Mouse (Mus musculus) midbrain, embryonic 12.5 days (tissue): ENCODE results near the gene Mtx1. TPM values are rescaled to one million over a fixed set of nuclear protein-coding genes. Genes with fewer than 3 reads are reported as not detected.
A peak's percentile ranks its signal among the peaks of the same experiment; 100 is the strongest.

Experiments
- ATAC-seq: fragments of 200-750 bp; cut with Nextera tagmentation; 2 replicates; pipeline ENCODE4 v1.8.0; 2017; ENCODE audit warnings: low read depth, moderate TSS enrichment, moderate library complexity; ENCODE audit not compliant: low FRiP score
- H3K27ac ChIP-seq: fragments of 300-500 bp; sonication (generic); replicated peaks from 2 replicates; pipeline ENCODE4 v1.5.1; 2016; ENCODE audit warnings: mild to moderate bottlenecking
- H3K27me3 ChIP-seq: fragments of 300-500 bp; sonication (generic); 2 replicates; pipeline ENCODE4 v1.6.1; 2016; ENCODE audit warnings: mild to moderate bottlenecking
- H3K36me3 ChIP-seq: fragments of 300-500 bp; sonication (generic); 2 replicates; pipeline ENCODE4 v1.6.1; 2016
- H3K4me1 ChIP-seq: fragments of 300-500 bp; sonication (generic); 2 replicates; pipeline ENCODE4 v1.6.1; 2016
- H3K4me2 ChIP-seq: fragments of 300-500 bp; sonication (generic); replicated peaks from 2 replicates; pipeline ENCODE4 v1.6.1; 2016; ENCODE audit warnings: mild to moderate bottlenecking, moderate library complexity
- H3K4me3 ChIP-seq: fragments of 300-500 bp; sonication (generic); 2 replicates; pipeline ENCODE4 v1.5.1; 2016; ENCODE audit warnings: mild to moderate bottlenecking
- H3K9ac ChIP-seq: fragments of 300-500 bp; sonication (generic); replicated peaks from 2 replicates; pipeline ENCODE4 v1.6.1; 2016; ENCODE audit warnings: mild to moderate bottlenecking, moderate library complexity
- H3K9me3 ChIP-seq: fragments of 300-500 bp; sonication (generic); 2 replicates; pipeline ENCODE4 v1.6.1; 2016; ENCODE audit warnings: mild to moderate bottlenecking
- WGBS: fragments of 180-500 bp; shearing (Covaris S2); methylation state at CpG from one replicate; pipeline ENCODE4 v1.1.7; 2016; 5-methylcytosine and 5-hydroxymethylcytosine counted together
- microRNA counts: library from miRNA; unstranded; fragments of <30 nt; microRNA quantifications from one replicate; lab custom pipeline; 2017
- microRNA-seq: library from miRNA; unstranded; fragments of <30 nt; microRNA quantifications from one replicate; pipeline ENCODE4, GENCODE M21; 2017
- polyA plus RNA-seq: library from polyadenylated mRNA; unstranded; fragments of >200 nt; fragmentation: Nextera tagmentation; extraction: Ambion mirVana; gene quantifications from 2 replicates; pipeline ENCODE4 v1.2.1, GENCODE M21; 2016

Gene Mtx1
- polyA plus RNA-seq, 1 experiment from 2014 or later, result 185 TPM

DNA sequence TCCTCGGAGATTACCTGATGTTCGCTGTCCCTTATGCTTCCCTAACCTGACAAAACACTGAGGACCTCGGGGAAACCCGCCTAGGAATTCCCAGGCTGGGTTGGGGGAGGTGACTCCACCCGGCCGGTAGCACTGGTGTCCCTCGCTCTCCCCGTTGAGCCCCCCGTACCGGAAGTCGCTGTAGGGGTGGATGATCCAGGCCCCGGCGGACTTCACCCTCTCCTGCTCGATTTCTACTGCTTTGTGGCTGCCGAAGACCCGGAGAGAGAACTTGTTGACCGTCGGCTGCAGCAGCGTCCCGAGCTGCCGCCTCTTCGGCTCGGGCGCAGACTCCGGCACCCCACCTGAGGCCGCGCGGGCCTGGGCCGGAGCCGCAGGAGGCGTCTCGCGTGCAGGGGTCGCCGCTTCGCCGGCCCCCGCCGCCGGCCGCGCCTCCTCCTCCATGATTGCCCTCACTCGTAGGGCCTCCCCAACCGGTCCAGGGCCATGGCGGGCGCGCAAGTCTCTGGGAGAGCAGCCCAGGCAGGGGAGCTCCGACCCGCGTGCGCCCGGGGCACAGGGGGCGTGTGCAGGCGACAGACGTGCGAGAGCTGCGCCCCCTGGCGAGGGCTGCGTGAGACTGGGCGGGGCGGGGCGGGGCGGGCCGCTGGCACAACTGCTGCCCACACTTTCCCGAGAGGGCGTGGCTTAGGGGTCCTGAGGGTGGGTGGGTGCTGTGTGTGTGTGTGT is 67.1 kb downstream of the Mtx1 start, which contains the start of gene Hcn3:
Hcn3 (minus strand) TSS at position 581 of the 729 bp plus-strand sequence.
- Histone ChIP-seq H3K9ac (peak within 1 kb of the TSS; percentile 71), H3K9me3 (no peaks in the 10 kb centered on the region), H3K4me1 (peaks cover 35% of the 10 kb centered on the region), H3K27ac (peak within 1 kb of the TSS; percentile 49), H3K27me3 (peaks cover 8% of the 10 kb centered on the region), H3K36me3 (no peaks in the 10 kb centered on the region), H3K4me2 (peak within 1 kb of the TSS; percentile 97), H3K4me3 (peak within 1 kb of the TSS; percentile 79)
- WGBS, result under 1% methylated on average over 65 of the region's 66 CpGs
- ATAC-seq, result peak; percentile 76

DNA sequence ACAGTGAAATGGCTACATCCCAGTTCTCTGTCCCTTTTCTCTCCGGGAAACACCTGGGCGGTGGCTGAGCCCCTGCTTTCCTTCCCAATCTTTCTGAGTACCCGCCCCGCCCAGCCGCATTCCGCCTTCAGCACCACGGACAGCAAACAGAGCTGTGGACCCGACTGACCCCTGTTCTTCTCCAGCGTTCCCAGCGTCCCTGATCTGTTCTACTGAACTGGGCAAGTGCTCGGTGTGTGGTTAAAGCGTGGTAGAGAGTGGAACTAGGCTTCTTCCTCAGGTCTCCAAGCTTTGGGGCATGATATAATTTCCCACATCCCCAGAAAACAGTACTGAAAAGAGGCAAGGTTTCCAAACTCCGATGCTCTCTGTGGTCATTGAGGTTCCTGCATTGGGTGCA is 67.7 kb downstream of the Mtx1 start:
- Histone ChIP-seq H3K27ac (no peak overlapping the region; the same call in none of the 2 replicates), H3K9me3 (no peaks in the 10 kb centered on the region), H3K4me3 (peak overlapping the region; percentile 79), H3K9ac (peak overlapping the region; percentile 71), H3K36me3 (no peaks in the 10 kb centered on the region), H3K4me1 (peaks cover 33% of the 10 kb centered on the region), H3K27me3 (peaks cover 8% of the 10 kb centered on the region), H3K4me2 (peak overlapping the region; percentile 97)
- WGBS, result 1% methylated on average over 13 of the region's 13 CpGs
- ATAC-seq, result no peak

MicroRNAs encoded within 50 kb of the gene (microRNA counts, 519-probe panel; counts per million panel counts)
- microRNA mmu-miR-92b (lab: Ali Mortazavi, UCI), result 2,838 counts per million, percentile 7 among the panel's probes with 10 or more counts

Small RNA genes within 50 kb of the gene (microRNA-seq; reads per million reads assigned to microRNA genes)
- gene Mir92b, result 20,944 reads per million, percentile 98 among the genes with 10 or more reads in this experiment

Other genes starting within 250 kb of the Mtx1 start
- 49.8 and 50.9 TPM in 2 replicates for gene Rusc1, start 133.8 kb downstream of the Mtx1 start, polyA plus RNA-seq
- gene Gm43738, start 126.0 kb downstream of the Mtx1 start, polyA plus RNA-seq, result 0.13 TPM in 1 of 2 replicates, not detected in the other
- 307 and 361 TPM in 2 replicates for gene Fdps, start 125.1 kb downstream of the Mtx1 start, polyA plus RNA-seq
- gene Pklr, start 90.9 kb downstream of the Mtx1 start, polyA plus RNA-seq, result 0.26 and 0.33 TPM in 2 replicates
- 17.1 and 22.0 TPM in 2 replicates for gene Hcn3, start 66.9 kb downstream of the Mtx1 start, polyA plus RNA-seq
- 42.3 and 46.5 TPM in 2 replicates for gene Clk2, start 62.3 kb downstream of the Mtx1 start, polyA plus RNA-seq
- 94.2 and 97.1 TPM in 2 replicates for gene Scamp3, start 49.6 kb downstream of the Mtx1 start, polyA plus RNA-seq
- 29.5 and 30.3 TPM in 2 replicates for gene Fam189b, start 43.9 kb downstream of the Mtx1 start, polyA plus RNA-seq
- gene Gba, start 24.2 kb downstream of the Mtx1 start, polyA plus RNA-seq, result 42.4 and 45.8 TPM in 2 replicates
- 105 and 107 TPM in 2 replicates for gene Thbs3, start 11.9 kb downstream of the Mtx1 start, polyA plus RNA-seq
- gene Muc1, start 2.0 kb upstream of the Mtx1 start, polyA plus RNA-seq, result 3.8 and 5.2 TPM in 2 replicates
- 253 and 255 TPM in 2 replicates for gene Krtcap2, start 18.9 kb upstream of the Mtx1 start, polyA plus RNA-seq
- gene Trim46, start 19.2 kb upstream of the Mtx1 start, polyA plus RNA-seq, result 25.1 and 25.5 TPM in 2 replicates
- 72.2 and 76.1 TPM in 2 replicates for gene Dpm3, start 32.3 kb upstream of the Mtx1 start, polyA plus RNA-seq
- 38.1 and 39.6 TPM in 2 replicates for gene Slc50a1, start 43.5 kb upstream of the Mtx1 start, polyA plus RNA-seq
- gene Efna1, start 54.1 kb upstream of the Mtx1 start, polyA plus RNA-seq, result 9.5 and 11.0 TPM in 2 replicates
- gene Efna3, start 95.9 kb upstream of the Mtx1 start, polyA plus RNA-seq, result 10.7 and 11.1 TPM in 2 replicates
- gene Efna4, start 110.9 kb upstream of the Mtx1 start, polyA plus RNA-seq, result 16.8 and 17.3 TPM in 2 replicates
- gene Adam15, start 122.9 kb upstream of the Mtx1 start, polyA plus RNA-seq, result 35.0 and 37.0 TPM in 2 replicates
- gene Dcst2, start 134.9 kb upstream of the Mtx1 start, polyA plus RNA-seq, result 0.22 and 0.29 TPM in 2 replicates
- gene Dcst1, start 138.2 kb upstream of the Mtx1 start, polyA plus RNA-seq, result 0.20 and 0.65 TPM in 2 replicates
- gene Zbtb7b, start 167.7 kb upstream of the Mtx1 start, polyA plus RNA-seq, result 0.63 and 0.71 TPM in 2 replicates
- gene Lenep, start 175.7 kb upstream of the Mtx1 start, polyA plus RNA-seq, result 1.1 and 1.5 TPM in 2 replicates
- 34.4 and 34.7 TPM in 2 replicates for gene Flad1, start 184.8 kb upstream of the Mtx1 start, polyA plus RNA-seq
- 291 and 306 TPM in 2 replicates for gene Cks1b, start 191.3 kb upstream of the Mtx1 start, polyA plus RNA-seq
- gene Shc1, start 191.4 kb upstream of the Mtx1 start, polyA plus RNA-seq, result 33.0 and 43.5 TPM in 2 replicates
- 52.5 and 58.3 TPM in 2 replicates for gene Pygo2, start 203.1 kb upstream of the Mtx1 start, polyA plus RNA-seq
- gene Pbxip1, start 209.6 kb upstream of the Mtx1 start, polyA plus RNA-seq, result 16.1 and 17.9 TPM in 2 replicates
- 73.7 and 77.9 TPM in 2 replicates for gene Pmvk, start 227.5 kb upstream of the Mtx1 start, polyA plus RNA-seq